7 mouse cellular contexts compared by ENCODE assay signal in the genomic region with DNA sequence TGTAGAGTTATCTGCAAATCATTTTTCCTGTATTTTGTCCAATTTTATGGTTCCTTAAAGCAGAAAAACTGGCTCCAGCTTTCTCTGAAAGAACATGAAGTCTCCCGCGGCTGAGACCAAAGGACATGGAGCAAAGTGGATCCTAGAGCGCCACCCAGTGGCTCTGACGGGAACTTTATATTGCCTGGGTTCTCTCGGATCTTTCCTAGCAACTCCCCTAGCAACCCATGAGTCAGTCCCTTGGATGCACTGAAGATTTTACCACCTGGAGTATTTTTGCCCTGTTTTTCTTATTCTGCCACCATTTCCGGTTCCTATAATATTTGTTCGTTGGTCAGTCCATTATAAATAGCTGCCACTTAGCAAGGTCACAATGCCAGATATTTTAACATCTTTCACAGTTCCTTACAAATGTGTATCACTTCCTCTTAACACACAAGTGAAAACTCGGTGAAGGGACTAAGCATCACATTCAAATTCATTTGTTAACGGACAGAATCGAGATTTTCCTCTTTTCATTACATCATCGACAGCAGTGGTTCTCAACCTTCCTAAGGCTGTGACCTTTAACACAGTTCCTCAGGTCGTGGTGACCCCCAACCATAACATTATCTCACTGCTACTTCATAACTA. TPM values are rescaled to one million over a fixed set of nuclear protein-coding genes. Genes with fewer than 3 reads are reported as not detected.
DNase-seq lines count a peak whose midpoint lies in the region; ATAC-seq and TF ChIP-seq lines count a peak whose summit lies in the region.

No protein-coding gene starts in this region.

- no peak overlapping the region for H3K4me2 ChIP-seq in intestine, embryonic 14.5 days (ENCODE audit: low read length)
- H3K4me2 ChIP-seq in midbrain, postnatal 0 days (ENCODE audit: low read depth, low read length, poor library complexity, severe bottlenecking) = no peak overlapping the region

- peak; percentile 66; the same call in 1 of the 2 replicates for ATAC-seq in intestine, embryonic 14.5 days (replicated peaks; ENCODE audit: low FRiP score, low TSS enrichment, low read depth)
- no peak for ATAC-seq in midbrain, postnatal 0 days (ENCODE audit: low FRiP score)

- intact Hi-C loops in left cerebral cortex, postnatal 14 days (cut with DNase I) = loop anchor here (1.0 to 10.0 kb wide), 2 partner anchors 117 to 553 kb away; no protein-coding TSS in a partner anchor

- H3K9me3 ChIP-seq in intestine, embryonic 14.5 days (ENCODE audit: control insufficient read depth, low read length) = no peaks in the 10 kb centered on the region
- H3K9me3 ChIP-seq in midbrain, postnatal 0 days (ENCODE audit: low read length) = no peaks in the 10 kb centered on the region

- no peak overlapping the region for H3K9ac ChIP-seq in intestine, embryonic 14.5 days (ENCODE audit: low read length)
- no peak overlapping the region for H3K9ac ChIP-seq in midbrain, postnatal 0 days (replicated peaks; ENCODE audit: low read length, poor library complexity, severe bottlenecking)

- peak; percentile 90 for TF ChIP-seq CTCF in midbrain, postnatal 0 days (IDR thresholded peaks at IDR 0.05)

- H3K27ac ChIP-seq in intestine, embryonic 14.5 days (ENCODE audit: low read depth) = no peak overlapping the region
- H3K27ac ChIP-seq in midbrain, postnatal 0 days (ENCODE audit: low read depth, low read length) = no peak overlapping the region

- 20% methylated on average over 12 of the region's 12 CpGs for WGBS in intestine, embryonic 14.5 days
- WGBS in midbrain, postnatal 0 days = 22% methylated on average over 12 of the region's 12 CpGs

- no peak overlapping the region for H3K4me3 ChIP-seq in intestine, embryonic 14.5 days (ENCODE audit: low read depth, low read length)
- no peak overlapping the region for H3K4me3 ChIP-seq in midbrain, postnatal 0 days (ENCODE audit: low read depth, low read length)

- peak; percentile 79 for DNase-seq in T-cell, adult 2 months (ENCODE audit: low spot score)
- DNase-seq in cerebellum, adult 11-12 months = peak; percentile 79
- peak; percentile 85 to 97 for DNase-seq in frontal cortex, adult 2 months (ENCODE audit: extremely low spot score in 1 of 2, low spot score in 1 of 2)
- peak; percentile 96 for DNase-seq in intestine, embryonic 14.5 days (ENCODE audit: low spot score)
- DNase-seq in left cerebral cortex, postnatal 14 days (ENCODE audit: low spot score in 2 of 2) = peak; percentile 96 to 97
- DNase-seq in midbrain, postnatal 0 days (ENCODE audit: low spot score) = peak; percentile 94
- peak; percentile 68 to 86 for DNase-seq in spleen, postnatal 10 days (ENCODE audit: low spot score in 2 of 2)

- no peaks in the 10 kb centered on the region for H3K4me1 ChIP-seq in intestine, embryonic 14.5 days (replicated peaks; ENCODE audit: control insufficient read depth, insufficient read depth, low read length)
- H3K4me1 ChIP-seq in midbrain, postnatal 0 days (ENCODE audit: insufficient read depth, low read length) = no peaks in the 10 kb centered on the region

- H3K27me3 ChIP-seq in intestine, embryonic 14.5 days (replicated peaks; ENCODE audit: control insufficient read depth, insufficient read depth, low read length) = peaks cover 12% of the 10 kb centered on the region
- H3K27me3 ChIP-seq in midbrain, postnatal 0 days (ENCODE audit: insufficient read depth, low read length) = no peaks in the 10 kb centered on the region

- peaks cover 10% of the 10 kb centered on the region for H3K36me3 ChIP-seq in intestine, embryonic 14.5 days (ENCODE audit: control insufficient read depth, insufficient read depth, low read length)
- peaks cover 3% of the 10 kb centered on the region for H3K36me3 ChIP-seq in midbrain, postnatal 0 days (ENCODE audit: insufficient read depth, low read length)

RNA-seq across cellular contexts. Expression of a gene that starts 12.2 kb away (rescaled TPM):
- 37.4 and 42.1 TPM in 2 replicates for polyA plus RNA-seq in frontal cortex, adult 2 months (2012; rRNA removed)
- polyA plus RNA-seq in intestine, embryonic 14.5 days (2014; fragmentation: Nextera tagmentation; extraction: Ambion mirVana) = 77.8 and 83.3 TPM in 2 replicates
- total RNA-seq in left cerebral cortex, postnatal 14 days (2021) = 10 to 100 TPM; 15.3 to 17.7 TPM
- 11.4 and 12.3 TPM in 2 replicates for total RNA-seq in midbrain, postnatal 0 days (2014; rRNA removed)
- polyA plus RNA-seq in midbrain, postnatal 0 days (2015; fragmentation: Nextera tagmentation; extraction: Ambion mirVana) = 40.1 and 41.5 TPM in 2 replicates

RNA-seq across cellular contexts. Expression of a gene that starts 29.4 kb away (rescaled TPM):
- 64.0 and 68.9 TPM in 2 replicates for polyA plus RNA-seq in frontal cortex, adult 2 months (2012; rRNA removed)
- 94.9 and 99.4 TPM in 2 replicates for polyA plus RNA-seq in intestine, embryonic 14.5 days (2014; fragmentation: Nextera tagmentation; extraction: Ambion mirVana)
- 10 to 100 TPM; 44.0 to 46.4 TPM for total RNA-seq in left cerebral cortex, postnatal 14 days (2021)
- 40.7 and 52.5 TPM in 2 replicates for total RNA-seq in midbrain, postnatal 0 days (2014; rRNA removed)
- polyA plus RNA-seq in midbrain, postnatal 0 days (2015; fragmentation: Nextera tagmentation; extraction: Ambion mirVana) = 74.4 and 74.9 TPM in 2 replicates

RNA-seq across cellular contexts. Expression of a gene that starts 52.5 kb away (rescaled TPM):
- polyA plus RNA-seq in frontal cortex, adult 2 months (2012; rRNA removed) = 17.5 and 18.4 TPM in 2 replicates
- 47.3 and 53.0 TPM in 2 replicates for polyA plus RNA-seq in intestine, embryonic 14.5 days (2014; fragmentation: Nextera tagmentation; extraction: Ambion mirVana)
- total RNA-seq in left cerebral cortex, postnatal 14 days (2021) = 10 to 100 TPM; 74.1 to 81.2 TPM
- 54.4 and 74.2 TPM in 2 replicates for total RNA-seq in midbrain, postnatal 0 days (2014; rRNA removed)
- polyA plus RNA-seq in midbrain, postnatal 0 days (2015; fragmentation: Nextera tagmentation; extraction: Ambion mirVana) = 32.7 and 42.7 TPM in 2 replicates

RNA-seq across cellular contexts. Expression of a gene that starts 56.1 kb away (rescaled TPM):
- polyA plus RNA-seq in frontal cortex, adult 2 months (2012; rRNA removed) = 261 and 283 TPM in 2 replicates
- 179 and 217 TPM in 2 replicates for polyA plus RNA-seq in intestine, embryonic 14.5 days (2014; fragmentation: Nextera tagmentation; extraction: Ambion mirVana)
- 100 to 1,000 TPM; 152 to 157 TPM for total RNA-seq in left cerebral cortex, postnatal 14 days (2021)
- total RNA-seq in midbrain, postnatal 0 days (2014; rRNA removed) = 221 and 246 TPM in 2 replicates
- polyA plus RNA-seq in midbrain, postnatal 0 days (2015; fragmentation: Nextera tagmentation; extraction: Ambion mirVana) = 240 and 311 TPM in 2 replicates
